ENCODE assay signal across 18 mouse cellular contexts in the genomic region with DNA sequence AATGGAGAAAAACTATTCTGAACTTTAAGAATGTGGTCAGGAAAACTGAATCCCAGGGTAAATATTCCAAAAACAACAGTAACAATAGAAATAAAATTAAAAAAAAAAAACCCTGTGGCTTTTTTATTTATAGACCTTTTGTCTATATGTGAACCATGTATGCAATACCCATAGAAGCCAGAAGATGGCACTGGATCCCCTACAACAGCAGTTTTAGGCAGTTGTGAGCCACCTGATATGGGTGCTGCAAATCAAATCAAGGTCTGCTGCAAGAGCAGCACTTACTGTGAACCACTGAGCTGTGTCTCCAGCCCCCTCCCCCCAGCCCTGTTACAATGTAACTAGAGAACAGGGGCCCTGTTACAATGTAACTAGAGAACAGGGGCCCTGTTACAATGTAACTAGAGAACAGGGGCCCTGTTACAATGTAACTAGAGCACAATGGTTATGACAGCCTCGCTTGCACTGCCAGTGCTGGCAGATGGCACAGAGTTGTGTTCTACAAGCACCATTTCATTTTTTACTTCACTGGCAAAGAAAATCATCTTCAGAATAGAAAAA. TPM values are rescaled to one million over a fixed set of nuclear protein-coding genes. Genes with fewer than 3 reads are reported as not detected.
DNase-seq lines count a peak whose midpoint lies in the region; ATAC-seq and TF ChIP-seq lines count a peak whose summit lies in the region.
"Had no signal": no experiment of that assay in that cellular context is flagged by ENCODE, and none has a peak within 500 bp of the region (broad histone marks: within the 10 kb centered on the region; RNA-seq: fewer than 3 reads in every experiment).

No protein-coding gene starts in this region.

- H3K27me3 ChIP-seq in midbrain, postnatal 0 days (ENCODE audit: insufficient read depth, low read length): no peaks in the 10 kb centered on the region
- H3K27me3 ChIP-seq in midbrain, embryonic 13.5 days: no peaks in the 10 kb centered on the region
- H3K27me3 ChIP-seq in kidney, embryonic 14.5 days (ENCODE audit: control insufficient read depth, insufficient read depth, low read length): no peaks in the 10 kb centered on the region
- H3K27me3 ChIP-seq: embryonic facial prominence, embryonic 15.5 days; heart, embryonic 15.5 days; hindbrain, embryonic 15.5 days; lung, embryonic 15.5 days; stomach, embryonic 15.5 days had no signal

- H3K9me3 ChIP-seq in midbrain, postnatal 0 days (ENCODE audit: low read length): no peaks in the 10 kb centered on the region
- H3K9me3 ChIP-seq in midbrain, embryonic 13.5 days: no peaks in the 10 kb centered on the region
- H3K9me3 ChIP-seq in kidney, embryonic 14.5 days (ENCODE audit: control insufficient read depth, low read length): no peaks in the 10 kb centered on the region; the same call in 1 of the 2 replicates
- H3K9me3 ChIP-seq: embryonic facial prominence, embryonic 15.5 days; heart, embryonic 15.5 days; hindbrain, embryonic 15.5 days; lung, embryonic 15.5 days; midbrain, embryonic 10.5 days; stomach, embryonic 15.5 days had no signal

- WGBS in midbrain, postnatal 0 days: 93% methylated on average over 1 of the region's 1 CpGs
- 86% methylated on average over 1 of the region's 1 CpGs for WGBS in midbrain, embryonic 13.5 days
- WGBS in kidney, embryonic 14.5 days: 62% methylated on average over 1 of the region's 1 CpGs

- H3K9ac ChIP-seq in midbrain, postnatal 0 days (replicated peaks; ENCODE audit: low read length, poor library complexity, severe bottlenecking): no peak overlapping the region
- H3K9ac ChIP-seq in midbrain, embryonic 13.5 days (replicated peaks): no peak overlapping the region
- H3K9ac ChIP-seq in kidney, embryonic 14.5 days (ENCODE audit: low read depth, low read length): no peak overlapping the region
- H3K9ac ChIP-seq: embryonic facial prominence, embryonic 15.5 days; heart, embryonic 15.5 days; hindbrain, embryonic 15.5 days; lung, embryonic 15.5 days; stomach, embryonic 15.5 days had no signal

- ATAC-seq in midbrain, postnatal 0 days (ENCODE audit: low FRiP score): no peak
- ATAC-seq in midbrain, embryonic 13.5 days: no peak
- 0 out of 2 replicates have a peak, but pooled peaks have one; percentile 34 for ATAC-seq in kidney, embryonic 14.5 days (ENCODE audit: low FRiP score, low TSS enrichment)
- ATAC-seq: forebrain, embryonic 16.5 days had no signal

- DNase-seq in midbrain, postnatal 0 days (ENCODE audit: low spot score): no peak
- peak; percentile 14 for DNase-seq in WW6 (ENCODE audit: low read depth, low spot score)
- DNase-seq in yolk sac, embryonic 10.5 days (ENCODE audit: low spot score): peak; percentile 14
- DNase-seq in cerebellum, postnatal 10 days: no peak
- no peak for DNase-seq in adrenal gland, postnatal 10 days
- DNase-seq: adrenal gland, adult 2 months; left cerebral cortex, postnatal 4 days had no signal

- peak; percentile 21; the same call in 1 of the 2 replicates for TF ChIP-seq CTCF in midbrain, postnatal 0 days (IDR thresholded peaks at IDR 0.05)

- H3K4me3 ChIP-seq in midbrain, postnatal 0 days (ENCODE audit: low read depth, low read length): no peak overlapping the region
- no peak overlapping the region for H3K4me3 ChIP-seq in midbrain, embryonic 13.5 days (replicated peaks)
- no peak overlapping the region for H3K4me3 ChIP-seq in kidney, embryonic 14.5 days (ENCODE audit: low read length)
- H3K4me3 ChIP-seq: embryonic facial prominence, embryonic 15.5 days; heart, embryonic 15.5 days; hindbrain, embryonic 15.5 days; lung, embryonic 15.5 days; midbrain, embryonic 10.5 days; stomach, embryonic 15.5 days had no signal

- H3K4me1 ChIP-seq in midbrain, postnatal 0 days (ENCODE audit: insufficient read depth, low read length): no peaks in the 10 kb centered on the region
- H3K4me1 ChIP-seq in midbrain, embryonic 13.5 days (replicated peaks): no peaks in the 10 kb centered on the region
- H3K4me1 ChIP-seq in kidney, embryonic 14.5 days (ENCODE audit: control insufficient read depth, insufficient read depth, low read length): 0 out of 2 replicates have a peak, but pooled peaks cover 2% of the 10 kb centered on the region
- H3K4me1 ChIP-seq: embryonic facial prominence, embryonic 15.5 days; heart, embryonic 15.5 days; hindbrain, embryonic 15.5 days; lung, embryonic 15.5 days; midbrain, embryonic 10.5 days; stomach, embryonic 15.5 days had no signal

- no peak overlapping the region for H3K4me2 ChIP-seq in midbrain, postnatal 0 days (ENCODE audit: low read depth, low read length, poor library complexity, severe bottlenecking)
- no peak overlapping the region for H3K4me2 ChIP-seq in midbrain, embryonic 13.5 days (replicated peaks)
- H3K4me2 ChIP-seq in kidney, embryonic 14.5 days (replicated peaks; ENCODE audit: low read depth, low read length): no peak overlapping the region
- H3K4me2 ChIP-seq: embryonic facial prominence, embryonic 15.5 days; heart, embryonic 15.5 days; hindbrain, embryonic 15.5 days; lung, embryonic 15.5 days; stomach, embryonic 15.5 days had no signal

- no peak overlapping the region for H3K27ac ChIP-seq in midbrain, postnatal 0 days (ENCODE audit: low read depth, low read length)
- no peak overlapping the region for H3K27ac ChIP-seq in midbrain, embryonic 13.5 days
- no peak overlapping the region for H3K27ac ChIP-seq in kidney, embryonic 14.5 days (ENCODE audit: low read depth, low read length)
- H3K27ac ChIP-seq: embryonic facial prominence, embryonic 15.5 days; heart, embryonic 15.5 days; hindbrain, embryonic 15.5 days; lung, embryonic 15.5 days; midbrain, embryonic 10.5 days; stomach, embryonic 15.5 days had no signal

- H3K36me3 ChIP-seq in midbrain, postnatal 0 days (ENCODE audit: insufficient read depth, low read length): no peaks in the 10 kb centered on the region
- H3K36me3 ChIP-seq in midbrain, embryonic 13.5 days: no peaks in the 10 kb centered on the region
- H3K36me3 ChIP-seq in kidney, embryonic 14.5 days (ENCODE audit: control insufficient read depth, insufficient read depth, low read length): no peaks in the 10 kb centered on the region
- H3K36me3 ChIP-seq: embryonic facial prominence, embryonic 15.5 days; heart, embryonic 15.5 days; hindbrain, embryonic 15.5 days; lung, embryonic 15.5 days; midbrain, embryonic 10.5 days; stomach, embryonic 15.5 days had no signal

RNA-seq across cellular contexts. Expression of gene Erich6b, which starts 27.1 kb away (rescaled TPM):
- not detected in 2 replicates for total RNA-seq in midbrain, postnatal 0 days (2014; rRNA removed)
- polyA plus RNA-seq in midbrain, postnatal 0 days (2015; fragmentation: Nextera tagmentation; extraction: Ambion mirVana): not detected in 2 replicates
- polyA plus RNA-seq in midbrain, embryonic 13.5 days (2015; fragmentation: Nextera tagmentation; extraction: Ambion mirVana): not detected in 2 replicates
- polyA plus RNA-seq in kidney, embryonic 14.5 days (2014; fragmentation: Nextera tagmentation; extraction: Ambion mirVana): not detected in 2 replicates
- not detected for total RNA-seq in adrenal gland, postnatal 10 days (2021)
- total RNA-seq: adrenal gland, adult 2 months; layer of hippocampus, postnatal 14 days; left cerebral cortex, postnatal 4 days had no signal
- polyA plus RNA-seq: adrenal gland, adult 2 months; embryonic facial prominence, embryonic 15.5 days; forebrain, embryonic 16.5 days; gonadal fat pad, adult 2 months; heart, embryonic 15.5 days; hindbrain, embryonic 15.5 days; lung, embryonic 15.5 days; midbrain, embryonic 10.5 days; stomach, embryonic 15.5 days had no signal

Comparison
In these comparisons a context has a peak if more than half of its experiments do, and no peak if none do; other contexts are left out.
1. DNase-seq: peak in WW6 (single experiment) and yolk sac, embryonic 10.5 days (single experiment); none in midbrain, postnatal 0 days (single experiment), cerebellum, postnatal 10 days (0 of 2) and adrenal gland, postnatal 10 days (single experiment).